Mouse (Mus musculus) spleen, adult 2 months (tissue): ENCODE measurements around the gene Sntb2. TPM values are rescaled to one million over a fixed set of nuclear protein-coding genes. Genes with fewer than 3 reads are reported as not detected.

ENCODE experiments used
- DNase-seq, 2 experiments: peaks; one replicate each; pipeline versions ENCODE4 v3.0.0 to v3.0.0-alpha.2; 2012 to 2021; ENCODE audit warnings: low spot score in 2 of 2, low read depth in 1 of 2
- H3K27ac ChIP-seq: fragments of 200-500 bp; 2 replicates; pipeline ENCODE4 v1.5.1; 2012; ENCODE audit warnings: low read length, inconsistent platforms; ENCODE audit not compliant: insufficient read depth
- H3K27me3 ChIP-seq: fragments of 200-500 bp; 2 replicates; pipeline ENCODE4 v1.6.1; 2012; ENCODE audit warnings: mild to moderate bottlenecking, moderate library complexity, low read length, inconsistent platforms; ENCODE audit not compliant: control insufficient read depth, insufficient read depth
- H3K36me3 ChIP-seq: fragments of 200-500 bp; 2 replicates; pipeline ENCODE4 v1.6.1; 2012; ENCODE audit warnings: mild to moderate bottlenecking, low read length, inconsistent platforms; ENCODE audit not compliant: control insufficient read depth, insufficient read depth
- H3K4me1 ChIP-seq: fragments of 200-500 bp; 2 replicates; pipeline ENCODE4 v1.6.1; 2011; ENCODE audit warnings: inconsistent platforms; ENCODE audit not compliant: control insufficient read depth, insufficient read depth, insufficient read length
- H3K4me3 ChIP-seq: fragments of 200-500 bp; 2 replicates; pipeline ENCODE4 v1.5.1; 2011; ENCODE audit warnings: mild to moderate bottlenecking, inconsistent platforms; ENCODE audit not compliant: insufficient read depth, insufficient read length; ENCODE audit errors: extremely low read depth
- CTCF ChIP-seq: fragments of 200-500 bp; IDR thresholded peaks from 2 replicates; pipeline ENCODE4 v1.5.1; 2011; ENCODE audit warnings: mild to moderate bottlenecking, inconsistent platforms; ENCODE audit not compliant: insufficient read depth, insufficient read length, insufficient replicate concordance; ENCODE audit errors: extremely low read depth
- POLR2A ChIP-seq: fragments of 200-500 bp; IDR thresholded peaks from 2 replicates; pipeline ENCODE4 v1.6.1; 2011; ENCODE audit warnings: low read depth, low read length, inconsistent platforms
- WGBS: fragments of 180-500 bp; shearing (Covaris S2); methylation state at CpG from one replicate; pipeline ENCODE4 v1.1.7; 2018; 5-methylcytosine and 5-hydroxymethylcytosine counted together
- polyA plus RNA-seq: library from polyadenylated mRNA; depleted of rRNA; stranded (reverse); fragments of >200 nt; gene quantifications from 2 replicates; pipeline ENCODE4 v1.2.3, GENCODE M21; 2012

Gene Sntb2
- polyA plus RNA-seq, 1 experiment = 4.9 TPM

DNA sequence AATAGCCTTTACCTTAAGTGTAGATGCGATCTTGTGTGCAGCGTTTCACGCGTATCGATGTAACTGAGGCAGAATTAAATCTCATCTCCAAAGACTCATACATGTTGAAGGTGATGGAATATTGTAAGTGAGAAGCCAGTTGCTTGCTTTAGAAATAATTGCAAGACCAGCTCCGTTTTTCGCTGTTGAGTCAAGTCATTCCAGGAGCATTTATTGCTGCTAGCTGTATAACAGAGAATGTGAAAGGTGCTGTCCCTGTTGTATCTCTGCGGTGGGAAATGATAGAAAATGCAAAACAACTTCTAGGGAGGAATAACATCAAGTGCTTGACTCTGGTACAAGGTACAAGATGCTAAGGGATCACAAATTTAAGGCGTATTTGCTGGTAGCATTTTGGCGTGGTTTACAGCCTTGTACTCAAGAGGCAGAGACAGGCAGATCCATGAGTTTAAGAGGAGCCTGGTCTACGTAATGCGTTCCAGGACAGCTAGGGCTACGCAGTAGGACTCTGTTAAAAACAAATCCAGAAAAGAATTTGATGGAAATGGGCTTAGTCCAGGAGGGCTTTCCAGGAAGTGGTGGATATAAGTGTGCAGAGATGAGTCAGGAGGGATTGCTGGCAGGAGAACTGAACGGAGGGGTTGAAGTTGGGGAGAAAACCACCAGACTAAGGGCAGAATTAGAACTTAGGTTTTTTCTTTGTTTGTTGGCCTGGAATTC lies 1.7 kb downstream of the Sntb2 start:
- H3K27me3 ChIP-seq = peaks cover 3% of the 10 kb centered on the region; the same call in 1 of the 2 replicates
- H3K4me3 ChIP-seq = peak overlapping the region; percentile 77
- no peak for DNase-seq
- H3K36me3 ChIP-seq = no peaks in the 10 kb centered on the region
- H3K4me1 ChIP-seq = no peaks in the 10 kb centered on the region
- WGBS = 57% methylated on average over 14 of the region's 14 CpGs
- H3K27ac ChIP-seq = no peak overlapping the region
- no peak for TF ChIP-seq POLR2A
- no peak for TF ChIP-seq CTCF

DNA sequence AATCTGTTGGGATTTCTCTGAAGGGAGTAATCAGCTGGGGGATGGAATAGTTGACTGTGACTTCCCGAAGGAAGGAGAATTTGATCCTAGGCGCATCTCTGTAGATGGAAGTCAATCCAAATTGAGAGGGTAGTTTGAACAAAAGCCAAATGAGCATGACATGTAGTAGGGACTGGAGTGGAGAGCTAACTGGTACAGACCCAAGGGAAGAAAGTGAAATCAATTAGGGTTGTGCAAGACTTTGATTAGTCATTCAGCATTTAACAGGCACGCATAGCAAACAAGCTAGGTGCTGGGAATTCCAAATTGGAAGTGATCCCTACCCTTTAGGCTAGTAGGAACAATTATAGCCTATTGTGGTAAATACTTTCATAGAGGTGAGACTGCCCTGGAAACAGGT lies 6.3 kb downstream of the Sntb2 start:
- TF ChIP-seq CTCF = no peak
- no peak for TF ChIP-seq POLR2A
- WGBS = 90% methylated on average over 3 of the region's 3 CpGs
- DNase-seq = no peak
- no peaks in the 10 kb centered on the region for H3K27me3 ChIP-seq
- H3K4me1 ChIP-seq = no peaks in the 10 kb centered on the region
- no peak overlapping the region for H3K27ac ChIP-seq
- H3K36me3 ChIP-seq = no peaks in the 10 kb centered on the region
- H3K4me3 ChIP-seq = no peak overlapping the region

DNA sequence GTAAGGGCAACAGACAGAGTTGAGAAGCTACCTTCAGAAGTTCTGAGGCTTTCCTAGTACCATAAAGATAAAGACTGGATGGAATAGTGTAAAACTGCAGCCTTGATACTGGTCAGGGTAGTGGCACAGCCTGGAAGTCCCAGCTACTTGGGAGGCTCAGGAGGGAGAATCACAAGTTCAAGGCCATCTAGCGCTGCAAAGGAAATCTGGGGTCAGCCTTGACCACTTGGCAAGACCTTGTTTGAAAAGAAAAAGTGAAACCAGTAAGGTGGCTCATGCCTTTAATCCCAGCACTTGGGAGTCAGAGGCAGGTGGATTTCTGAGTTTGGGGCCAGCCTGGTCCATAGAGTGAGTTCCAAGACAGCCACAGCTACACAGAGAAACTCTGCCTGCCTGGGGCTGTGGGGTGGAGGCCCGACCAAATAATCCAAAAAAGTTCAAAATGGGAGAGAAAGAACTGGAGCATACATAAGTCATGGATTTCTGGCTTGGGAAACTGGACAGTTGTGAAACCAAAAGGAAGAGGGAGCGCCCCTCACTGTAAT lies 8.4 kb downstream of the Sntb2 start:
- 91% methylated on average over 3 of the region's 3 CpGs for WGBS
- Histone ChIP-seq H3K36me3 (no peaks in the 10 kb centered on the region), H3K4me3 (no peak overlapping the region), H3K27ac (no peak overlapping the region), H3K27me3 (no peaks in the 10 kb centered on the region), H3K4me1 (no peaks in the 10 kb centered on the region)
- no peak for TF ChIP-seq POLR2A
- DNase-seq = no peak

DNA sequence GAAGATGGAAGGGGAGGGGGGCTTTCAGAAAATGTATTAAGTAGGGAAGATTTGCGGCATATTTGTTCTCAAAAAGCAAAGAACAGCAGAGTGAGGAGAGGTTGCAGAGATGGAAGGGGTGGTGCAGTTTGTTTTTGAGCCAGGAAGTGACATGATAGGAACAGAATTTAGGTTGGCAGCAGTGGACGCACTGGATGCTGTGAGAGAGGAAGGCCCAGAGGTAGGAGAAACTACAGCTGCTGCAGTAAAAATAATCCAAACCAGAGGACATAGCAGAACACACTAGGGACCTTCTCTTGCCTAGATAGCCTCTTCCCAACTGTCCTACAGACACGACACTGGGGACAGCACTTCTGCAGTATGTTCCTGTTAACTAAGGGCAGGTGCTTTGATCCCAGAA lies 9.2 kb downstream of the Sntb2 start:
- no peak overlapping the region for H3K27ac ChIP-seq
- whole genome bisulfite sequencing = 81% methylated on average over 3 of the region's 3 CpGs

DNA sequence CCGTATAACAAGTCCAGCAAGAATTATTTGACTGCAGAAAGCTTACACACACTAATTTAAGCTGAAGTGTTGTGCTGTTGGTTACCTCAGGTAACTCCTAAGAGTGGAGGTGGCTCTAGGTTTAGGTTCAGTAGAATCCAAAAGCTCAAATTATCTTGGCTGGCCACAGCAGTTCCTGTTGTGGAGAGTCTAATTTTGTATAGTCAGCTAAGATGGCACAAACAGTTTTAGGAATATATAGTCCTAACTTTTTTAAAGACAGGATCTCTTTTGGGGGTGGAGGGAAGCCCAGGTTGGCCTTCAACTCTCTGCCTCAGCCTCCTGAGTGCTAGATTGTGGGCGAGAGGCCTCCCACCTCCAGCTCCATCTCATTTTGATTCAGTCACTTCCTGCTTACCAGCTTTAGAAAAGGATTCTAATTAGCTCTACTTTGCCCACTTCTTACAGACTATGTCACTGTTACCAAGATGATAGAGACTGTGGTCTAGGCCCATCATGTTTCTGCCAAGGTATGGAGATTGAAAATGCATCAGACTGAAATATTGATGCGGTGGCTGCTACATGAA lies 13.2 kb downstream of the Sntb2 start:
- H3K27me3 ChIP-seq = no peaks in the 10 kb centered on the region
- no peaks in the 10 kb centered on the region for H3K4me1 ChIP-seq
- H3K36me3 ChIP-seq = no peaks in the 10 kb centered on the region
- WGBS = 72% methylated on average over 3 of the region's 3 CpGs
- no peak overlapping the region for H3K27ac ChIP-seq
- H3K4me3 ChIP-seq = no peak overlapping the region
- TF ChIP-seq CTCF (no peak), POLR2A (no peak)
- DNase-seq = no peak

More for the DNA sequence above, 9.2 kb downstream of the Sntb2 start:
- no peak overlapping the region for H3K4me3 ChIP-seq
- H3K36me3 ChIP-seq = no peaks in the 10 kb centered on the region
- H3K27me3 ChIP-seq = no peaks in the 10 kb centered on the region
- no peaks in the 10 kb centered on the region for H3K4me1 ChIP-seq
- TF ChIP-seq CTCF = no peak
- TF ChIP-seq POLR2A = no peak
- no peak for DNase-seq

DNA sequence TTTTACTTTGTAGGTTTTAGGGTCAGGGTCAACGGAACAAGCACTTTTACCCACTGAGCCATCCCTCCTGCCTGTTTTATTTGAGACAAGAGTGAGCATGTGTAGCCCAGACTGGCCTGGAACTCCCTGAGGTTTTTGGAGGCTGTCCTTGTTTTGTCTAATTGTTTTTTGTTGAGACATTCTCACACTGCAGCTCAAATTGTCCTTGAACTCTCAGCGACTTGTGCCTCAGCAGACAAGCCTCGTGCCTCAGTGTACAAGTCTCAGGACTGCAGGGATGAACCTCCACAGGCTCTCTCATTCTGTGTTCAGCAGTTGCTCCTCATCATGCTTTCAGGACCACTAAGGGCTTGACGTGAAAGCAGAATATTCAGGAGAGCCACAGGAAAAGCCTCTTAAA lies 16.2 kb downstream of the Sntb2 start:
- Histone ChIP-seq H3K4me3 (no peak overlapping the region), H3K27ac (no peak overlapping the region), H3K36me3 (no peaks in the 10 kb centered on the region), H3K4me1 (no peaks in the 10 kb centered on the region), H3K27me3 (no peaks in the 10 kb centered on the region)
- TF ChIP-seq POLR2A = no peak
- DNase-seq = no peak
- 82% methylated on average over 4 of the region's 4 CpGs for WGBS

DNA sequence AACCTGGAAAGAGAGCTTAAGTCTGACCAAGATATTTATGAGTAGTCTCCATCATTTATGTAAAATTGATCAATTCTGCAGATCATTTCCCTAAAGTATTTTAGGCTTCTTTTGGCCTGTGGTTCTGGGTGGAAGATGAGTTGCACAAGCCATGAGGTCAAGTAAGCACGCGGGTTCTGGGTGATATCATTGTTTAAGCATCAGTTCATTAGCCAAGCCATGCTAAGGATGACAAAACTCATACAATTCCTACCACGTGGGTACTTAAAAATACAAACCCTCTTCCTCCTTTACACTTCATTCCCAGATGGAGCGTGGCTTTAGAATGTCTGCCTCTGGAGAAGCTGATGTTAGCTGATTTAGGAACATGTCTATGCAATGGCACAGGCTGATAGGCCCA lies 18.0 kb downstream of the Sntb2 start:
- Histone ChIP-seq H3K27me3 (no peaks in the 10 kb centered on the region), H3K36me3 (no peaks in the 10 kb centered on the region), H3K27ac (no peak overlapping the region), H3K4me3 (no peak overlapping the region), H3K4me1 (no peaks in the 10 kb centered on the region)
- no peak for DNase-seq
- TF ChIP-seq CTCF (no peak), POLR2A (no peak)
- WGBS = 80% methylated on average over 4 of the region's 4 CpGs
